Mouse (Mus musculus): ENCODE measurements around the gene Timp2. TPM values are rescaled to one million over a fixed set of nuclear protein-coding genes. Genes with fewer than 3 reads are reported as not detected.
"Not testable (repeated sequence)": the region's sequence is repeated elsewhere in the genome, so short reads cannot be mapped to it uniquely, and the experiment has no call there.

Timp2 gene
- polyA plus RNA-seq (2012; ENCODE audit: insufficient read depth, insufficient read length, missing spikeins): 46.0 and 69.1 TPM in 2 replicates

GRCm38 (mm10) chr11:118355640-118356039, at the start of gene Timp2:
Timp2 (minus strand) TSS chr11:118355740.
- Histone ChIP-seq H3K4me3 (ENCODE audit: insufficient read depth, low read depth, low read length) (peak within 1 kb of the TSS; percentile 74), H3K27ac (replicated peaks; ENCODE audit: low read depth, low read length) (peak within 1 kb of the TSS; percentile 15; the same call in 1 of the 2 replicates), H3K4me1 (ENCODE audit: control insufficient read depth, insufficient read depth, insufficient read length, low read length) (no peaks in the 10 kb centered on the region)

GRCm38 (mm10) chr11:118405311-118405710, 49.8 kb upstream of the Timp2 start:
- Histone ChIP-seq H3K4me1 (ENCODE audit: control insufficient read depth, insufficient read depth, insufficient read length, low read length) (peaks cover 15% of the 10 kb centered on the region), H3K27ac (replicated peaks; ENCODE audit: low read depth, low read length) (no peak overlapping the region), H3K4me3 (ENCODE audit: insufficient read depth, low read depth, low read length) (no peak overlapping the region)

GRCm38 (mm10) chr11:118403951-118404899, 48.7 kb upstream of the Timp2 start:
- Histone ChIP-seq H3K4me1 (ENCODE audit: control insufficient read depth, insufficient read depth, insufficient read length, low read length) (peaks cover 21% of the 10 kb centered on the region), H3K4me3 (ENCODE audit: insufficient read depth, low read depth, low read length) (no peak overlapping the region), H3K27ac (replicated peaks; ENCODE audit: low read depth, low read length) (peak overlapping the region; percentile 28)

- peaks cover 21% of the 10 kb centered on the region for H3K4me1 ChIP-seq (ENCODE audit: control insufficient read depth, insufficient read depth, insufficient read length, low read length)
- H3K4me3 ChIP-seq (ENCODE audit: insufficient read depth, low read depth, low read length): no peak overlapping the region
- H3K27ac ChIP-seq (replicated peaks; ENCODE audit: low read depth, low read length): no peak overlapping the region
These were observed 47.6 kb upstream of the Timp2 start for GRCm38 (mm10) chr11:118403183-118403582.

GRCm38 (mm10) chr11:118401760-118402280, 46.3 kb upstream of the Timp2 start, which contains the start of gene Lgals3bp:
Lgals3bp (minus strand) TSS chr11:118402092.
- peak within 1 kb of the TSS; percentile 89 for H3K27ac ChIP-seq (replicated peaks; ENCODE audit: low read depth, low read length)
- H3K4me3 ChIP-seq (ENCODE audit: insufficient read depth, low read depth, low read length): peak within 1 kb of the TSS; percentile 58
- peaks cover 21% of the 10 kb centered on the region for H3K4me1 ChIP-seq (ENCODE audit: control insufficient read depth, insufficient read depth, insufficient read length, low read length)

- Histone ChIP-seq H3K4me1 (ENCODE audit: control insufficient read depth, insufficient read depth, insufficient read length, low read length) (peaks cover 21% of the 10 kb centered on the region), H3K27ac (replicated peaks; ENCODE audit: low read depth, low read length) (peak overlapping the region; percentile 89), H3K4me3 (ENCODE audit: insufficient read depth, low read depth, low read length) (peak overlapping the region; percentile 58)
These were observed 45.7 kb upstream of the Timp2 start for GRCm38 (mm10) chr11:118401195-118401594.

GRCm38 (mm10) chr11:118400566-118400936, 45.0 kb upstream of the Timp2 start:
- H3K4me3 ChIP-seq (ENCODE audit: insufficient read depth, low read depth, low read length): peak overlapping the region; percentile 58
- peaks cover 21% of the 10 kb centered on the region for H3K4me1 ChIP-seq (ENCODE audit: control insufficient read depth, insufficient read depth, insufficient read length, low read length)
- peak overlapping the region; percentile 89 for H3K27ac ChIP-seq (replicated peaks; ENCODE audit: low read depth, low read length)

- H3K4me1 ChIP-seq (ENCODE audit: control insufficient read depth, insufficient read depth, insufficient read length, low read length): peaks cover 21% of the 10 kb centered on the region
- H3K4me3 ChIP-seq (ENCODE audit: insufficient read depth, low read depth, low read length): peak overlapping the region; percentile 58
- peak overlapping the region; percentile 9; the same call in 1 of the 2 replicates for H3K27ac ChIP-seq (replicated peaks; ENCODE audit: low read depth, low read length)
These were observed 44.5 kb upstream of the Timp2 start for GRCm38 (mm10) chr11:118399891-118400565.

GRCm38 (mm10) chr11:118397806-118398530, 42.4 kb upstream of the Timp2 start:
- Histone ChIP-seq H3K27ac (replicated peaks; ENCODE audit: low read depth, low read length) (no peak overlapping the region), H3K4me3 (ENCODE audit: insufficient read depth, low read depth, low read length) (no peak overlapping the region), H3K4me1 (ENCODE audit: control insufficient read depth, insufficient read depth, insufficient read length, low read length) (peaks cover 10% of the 10 kb centered on the region)

- Histone ChIP-seq H3K27ac (replicated peaks; ENCODE audit: low read depth, low read length) (no peak overlapping the region), H3K4me3 (ENCODE audit: insufficient read depth, low read depth, low read length) (no peak overlapping the region), H3K4me1 (ENCODE audit: control insufficient read depth, insufficient read depth, insufficient read length, low read length) (no peaks in the 10 kb centered on the region)
These were observed 39.0 kb upstream of the Timp2 start for GRCm38 (mm10) chr11:118394538-118394937.

GRCm38 (mm10) chr11:118393991-118394390, 38.5 kb upstream of the Timp2 start:
- no peak overlapping the region for H3K4me3 ChIP-seq (ENCODE audit: insufficient read depth, low read depth, low read length)
- H3K4me1 ChIP-seq (ENCODE audit: control insufficient read depth, insufficient read depth, insufficient read length, low read length): no peaks in the 10 kb centered on the region
- H3K27ac ChIP-seq (replicated peaks; ENCODE audit: low read depth, low read length): no peak overlapping the region

- not testable (repeated sequence) for H3K4me3 ChIP-seq (ENCODE audit: insufficient read depth, low read depth, low read length); H3K4me1 ChIP-seq (ENCODE audit: control insufficient read depth, insufficient read depth, insufficient read length, low read length); H3K27ac ChIP-seq (replicated peaks; ENCODE audit: low read depth, low read length)
These were observed 32.3 kb upstream of the Timp2 start for GRCm38 (mm10) chr11:118387816-118388215.

- H3K27ac ChIP-seq (replicated peaks; ENCODE audit: low read depth, low read length): 0 out of 2 replicates have a peak overlapping the region, but pooled peaks have one; percentile 3
- H3K4me3 ChIP-seq (ENCODE audit: insufficient read depth, low read depth, low read length): no peak overlapping the region
- no peaks in the 10 kb centered on the region for H3K4me1 ChIP-seq (ENCODE audit: control insufficient read depth, insufficient read depth, insufficient read length, low read length)
These were observed 23.9 kb upstream of the Timp2 start for GRCm38 (mm10) chr11:118379251-118380009.

GRCm38 (mm10) chr11:118378656-118379055, 23.1 kb upstream of the Timp2 start:
- Histone ChIP-seq H3K4me1 (ENCODE audit: control insufficient read depth, insufficient read depth, insufficient read length, low read length) (no peaks in the 10 kb centered on the region), H3K27ac (replicated peaks; ENCODE audit: low read depth, low read length) (no peak overlapping the region), H3K4me3 (ENCODE audit: insufficient read depth, low read depth, low read length) (no peak overlapping the region)
